Mouse (Mus musculus) midbrain, embryonic 11.5 days (tissue): ENCODE measurements at regions not wholly inside any gene's neighbourhood (a gene's known extent, or its start where the extent isn't known, plus 50 kb on each side); places are given as distances from the start of the nearest gene placed in this dataset.

Experiments used
- ATAC-seq: fragments of 200-750 bp; cut with Nextera tagmentation; 2 replicates; pipeline ENCODE4 v1.8.0; 2017; ENCODE audit warnings: moderate TSS enrichment, moderate library complexity; ENCODE audit not compliant: low FRiP score
- DNase-seq: peaks from one replicate; pipeline ENCODE4 v3.0.0; 2015; ENCODE audit warnings: low spot score; ENCODE audit errors: missing footprints
- H3K27ac ChIP-seq: fragments of 300-500 bp; sonication (generic); 2 replicates; pipeline ENCODE4 v1.5.1; 2014; ENCODE audit warnings: low read depth, low read length
- H3K27me3 ChIP-seq: fragments of 300-500 bp; sonication (generic); 2 replicates; pipeline ENCODE4 v1.6.1; 2014; ENCODE audit warnings: mild to moderate bottlenecking, low read length, moderate library complexity, mixed read lengths; ENCODE audit not compliant: control insufficient read depth, insufficient read depth
- H3K36me3 ChIP-seq: fragments of 300-500 bp; sonication (generic); 2 replicates; pipeline ENCODE4 v1.6.1; 2014; ENCODE audit warnings: mild to moderate bottlenecking, low read length, moderate library complexity, mixed read lengths; ENCODE audit not compliant: control insufficient read depth, insufficient read depth
- H3K4me1 ChIP-seq: fragments of 300-500 bp; sonication (generic); 2 replicates; pipeline ENCODE4 v1.6.1; 2014; ENCODE audit warnings: low read length; ENCODE audit not compliant: control insufficient read depth, insufficient read depth
- H3K4me2 ChIP-seq: fragments of 300-500 bp; sonication (generic); 2 replicates; pipeline ENCODE4 v1.6.1; 2014; ENCODE audit warnings: mild to moderate bottlenecking, moderate library complexity
- H3K4me3 ChIP-seq: fragments of 300-500 bp; sonication (generic); 2 replicates; pipeline ENCODE4 v1.5.1; 2014; ENCODE audit warnings: low read depth, low read length
- H3K9ac ChIP-seq: fragments of 300-500 bp; sonication (generic); 2 replicates; pipeline ENCODE4 v1.6.1; 2014; ENCODE audit warnings: low read length
- H3K9me3 ChIP-seq: fragments of 300-500 bp; sonication (generic); 2 replicates; pipeline ENCODE4 v1.6.1; 2016; ENCODE audit warnings: low read length; ENCODE audit not compliant: control insufficient read depth
- WGBS: fragments of 180-500 bp; shearing (Covaris S2); extraction: QIAGEN DNeasy Blood & Tissue Kit; methylation state at CpG from one replicate; pipeline ENCODE4 v1.1.7; 2014; 5-methylcytosine and 5-hydroxymethylcytosine counted together

GRCm38 (mm10) chr12:102071888-102072619, 56.5 kb upstream of the Slc24a4 start:
- no peaks in the 10 kb centered on the region for H3K9me3 ChIP-seq
- 86% methylated on average over 9 of the region's 9 CpGs for WGBS
- no peak overlapping the region for H3K27ac ChIP-seq
- no peak overlapping the region for H3K4me3 ChIP-seq
- ATAC-seq (no peak), DNase-seq (peak; percentile 19)
- H3K9ac ChIP-seq, result no peak overlapping the region
- no peaks in the 10 kb centered on the region for H3K4me1 ChIP-seq
- no peaks in the 10 kb centered on the region for H3K27me3 ChIP-seq
- no peaks in the 10 kb centered on the region for H3K36me3 ChIP-seq
- no peak overlapping the region for H3K4me2 ChIP-seq

- ATAC-seq, result no peak
- WGBS, result 83% methylated on average over 3 of the region's 3 CpGs
- no peaks in the 10 kb centered on the region for H3K4me1 ChIP-seq
These were observed 55.0 kb upstream of the Slc24a4 start for GRCm38 (mm10) chr12:102073540-102073939.

GRCm38 (mm10) chr12:102076298-102076697, 52.2 kb upstream of the Slc24a4 start:
- no peak overlapping the region for H3K4me3 ChIP-seq
- H3K27ac ChIP-seq, result no peak overlapping the region
- no peaks in the 10 kb centered on the region for H3K27me3 ChIP-seq
- H3K9me3 ChIP-seq, result no peaks in the 10 kb centered on the region
- no peaks in the 10 kb centered on the region for H3K36me3 ChIP-seq
- 71% methylated on average over 5 of the region's 5 CpGs for WGBS
- peak; percentile 21 for DNase-seq
- H3K4me2 ChIP-seq, result no peak overlapping the region
- no peak overlapping the region for H3K9ac ChIP-seq
- no peak for ATAC-seq
- no peaks in the 10 kb centered on the region for H3K4me1 ChIP-seq

More at GRCm38 (mm10) chr12:102073540-102073939, 55.0 kb upstream of the Slc24a4 start:
- no peak overlapping the region for H3K27ac ChIP-seq
- no peak for DNase-seq
- no peaks in the 10 kb centered on the region for H3K36me3 ChIP-seq
- no peaks in the 10 kb centered on the region for H3K27me3 ChIP-seq
- H3K9me3 ChIP-seq, result no peaks in the 10 kb centered on the region
- no peak overlapping the region for H3K4me2 ChIP-seq
- no peak overlapping the region for H3K9ac ChIP-seq
- H3K4me3 ChIP-seq, result no peak overlapping the region
